Comparison of ENCODE assay signal across 26 mouse cellular contexts in the genomic region with DNA sequence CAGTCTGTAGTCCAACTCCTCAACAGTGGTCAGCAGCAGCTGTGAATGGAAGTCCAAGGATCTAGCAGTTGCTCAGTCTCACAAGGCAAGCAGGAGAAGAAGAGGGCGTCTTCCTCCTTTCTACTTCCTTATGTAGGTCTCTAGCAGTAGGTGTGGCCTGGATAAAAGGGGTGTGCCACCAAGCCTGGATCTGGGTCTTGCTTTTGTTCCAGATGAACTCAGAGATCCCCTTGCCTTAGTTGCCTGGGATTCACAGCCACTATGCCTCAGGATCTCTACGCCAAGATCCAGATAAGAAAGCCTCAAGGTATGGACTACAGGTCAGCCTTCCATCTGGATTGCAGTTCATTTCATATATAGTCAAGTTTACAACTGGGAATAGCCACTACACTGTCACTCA. TPM values are rescaled to one million over a fixed set of nuclear protein-coding genes. Genes with fewer than 3 reads are reported as not detected.
DNase-seq lines count a peak whose midpoint lies in the region; ATAC-seq and TF ChIP-seq lines count a peak whose summit lies in the region.
"Had no signal": no experiment of that assay in that cellular context is flagged by ENCODE, and none has a peak within 500 bp of the region (broad histone marks: within the 10 kb centered on the region; RNA-seq: fewer than 3 reads in every experiment).

A gene (minus strand): TSS at position 101 of the 400 bp plus-strand sequence.

- H3K9ac ChIP-seq in heart, embryonic 13.5 days, result no peak within 1 kb of the TSS
- H3K9ac ChIP-seq in heart, adult 2 months (ENCODE audit: low read depth, low read length), result no peak within 1 kb of the TSS
- H3K9ac ChIP-seq in CH12.LX (ENCODE audit: insufficient read depth, low read depth), result peak within 1 kb of the TSS; percentile 95
- H3K9ac ChIP-seq: forebrain, embryonic 13.5 days; hindbrain, embryonic 12.5 days; hindbrain, embryonic 15.5 days had no signal

- no peak for TF ChIP-seq POLR2A in heart, adult 2 months (IDR thresholded peaks at IDR 0.05; ENCODE audit: insufficient read depth, low read depth, low read length)
- TF ChIP-seq POLR2A in CH12.LX (IDR thresholded peaks at IDR 0.05; ENCODE audit: low read depth, low read length), result 0 out of 2 replicates have a peak, but pooled peaks have one; percentile 40
- TF ChIP-seq POLR2A in cortical plate, adult 2 months (IDR thresholded peaks at IDR 0.05; ENCODE audit: extremely low read depth, insufficient read depth, low read length), result no peak
- no peak for TF ChIP-seq POLR2A in olfactory bulb, adult 2 months (IDR thresholded peaks at IDR 0.05; ENCODE audit: insufficient read depth, low read depth, low read length)

- no peaks in the 10 kb centered on the region for H3K36me3 ChIP-seq in heart, embryonic 13.5 days
- H3K36me3 ChIP-seq in heart, adult 2 months (ENCODE audit: control insufficient read depth, insufficient read depth, low read length), result no peaks in the 10 kb centered on the region
- peaks cover 2 to 9% of the 10 kb centered on the region in 2 experiments for H3K36me3 ChIP-seq in CH12.LX (replicated peaks in 1 of 2; ENCODE audit: control insufficient read depth in 1 of 2, insufficient read depth in 1 of 2, low read length in 1 of 2)
- H3K36me3 ChIP-seq: forebrain, embryonic 10.5 days; hindbrain, embryonic 12.5 days; hindbrain, embryonic 15.5 days had no signal

- no peak for DNase-seq in heart, adult 2 months
- peak; percentile 37 for DNase-seq in CH12.LX (ENCODE audit: extremely low read depth)
- DNase-seq in lung, adult 18-20 months, result no peak
- no peak for DNase-seq in thymus, postnatal 14 days
- no peak for DNase-seq in lung, postnatal 10 days
- DNase-seq: adrenal gland, adult 8-10 months; adrenal gland, postnatal 25 days; B cell, adult 2 months; cerebellum, adult 18-20 months; cerebellum, adult 9-10 months; cerebellum, postnatal 14 days; embryo, embryonic 11 days; gastrocnemius, adult 2 months; gastrocnemius, postnatal 14 days; heart, adult 11 months had no signal

- peaks cover 14% of the 10 kb centered on the region; the same call in 1 of the 2 replicates for H3K9me3 ChIP-seq in heart, embryonic 13.5 days
- no peaks in the 10 kb centered on the region for H3K9me3 ChIP-seq in CH12.LX (replicated peaks; ENCODE audit: low read length)
- H3K9me3 ChIP-seq: forebrain, embryonic 13.5 days; hindbrain, embryonic 15.5 days had no signal

- H3K4me2 ChIP-seq in heart, embryonic 13.5 days, result peak within 1 kb of the TSS; percentile 16; the same call in 1 of the 2 replicates
- H3K4me2 ChIP-seq in CH12.LX (ENCODE audit: insufficient read depth, low read depth, poor library complexity, severe bottlenecking), result peak within 1 kb of the TSS; percentile 50
- H3K4me2 ChIP-seq: forebrain, embryonic 13.5 days; heart, embryonic 11.5 days; hindbrain, embryonic 12.5 days; hindbrain, embryonic 15.5 days had no signal

- no peaks in the 10 kb centered on the region for H3K27me3 ChIP-seq in heart, embryonic 13.5 days (replicated peaks)
- H3K27me3 ChIP-seq in heart, adult 2 months (ENCODE audit: control insufficient read depth, insufficient read depth, low read length), result no peaks in the 10 kb centered on the region
- H3K27me3 ChIP-seq in CH12.LX (replicated peaks), result no peaks in the 10 kb centered on the region
- H3K27me3 ChIP-seq: forebrain, embryonic 13.5 days; hindbrain, embryonic 12.5 days; hindbrain, embryonic 15.5 days had no signal

- intact Hi-C loops in heart, adult 2 months (cut with DNase I), result no loop called here

- no peaks in the 10 kb centered on the region for H3K79me2 ChIP-seq in heart, adult 2 months (replicated peaks; ENCODE audit: control insufficient read depth, insufficient read depth, low read length)
- peaks cover 7% of the 10 kb centered on the region; the same call in 1 of the 2 replicates for H3K79me2 ChIP-seq in CH12.LX (replicated peaks; ENCODE audit: control insufficient read depth, extremely low read depth, insufficient read depth, poor library complexity, severe bottlenecking)

- no peak for TF ChIP-seq RAD21 in CH12.LX (IDR thresholded peaks at IDR 0.05; ENCODE audit: low read depth, low read length)

- in situ Hi-C loops in CH12.LX (cut with MboI; ENCODE audit: low pct_ligation_motif_present, low pct_unique_long_range_greater_than_20kb, low sequenced_read_pairs), result no loop called here

- ATAC-seq in heart, embryonic 13.5 days (ENCODE audit: extremely low read depth, insufficient number of reproducible peaks, low FRiP score, low TSS enrichment), result no peak
- ATAC-seq: activated CD4-positive, CD25-positive, alpha-beta regulatory T cell, adult 4 months; forebrain, embryonic 13.5 days; forebrain, embryonic 16.5 days; intestine, postnatal 0 days had no signal

- dilution Hi-C loops in CH12.LX (cut with MboI; ENCODE audit: extremely low pct_ligation_motif_present, extremely low pct_unique_long_range_greater_than_20kb, low sequenced_read_pairs), result no loop called here

- 65% methylated on average over 2 of the region's 2 CpGs for WGBS in heart, embryonic 13.5 days
- WGBS in heart, adult 2 months, result 78% methylated on average over 2 of the region's 2 CpGs
- WGBS in olfactory bulb, adult 2 months, result 88% methylated on average over 2 of the region's 2 CpGs

- TF ChIP-seq EP300 in heart, adult 2 months (IDR thresholded peaks at IDR 0.05; ENCODE audit: insufficient read depth, low read depth, low read length), result no peak
- no peak for TF ChIP-seq EP300 in CH12.LX (IDR thresholded peaks at IDR 0.05; ENCODE audit: low read length)

- no peak within 1 kb of the TSS for H3K4me3 ChIP-seq in heart, embryonic 13.5 days
- H3K4me3 ChIP-seq in heart, adult 2 months, result no peak within 1 kb of the TSS
- H3K4me3 ChIP-seq in CH12.LX (replicated peaks in 1 of 3; ENCODE audit: low read depth in 2 of 3, low read length in 2 of 3, poor library complexity in 1 of 3), result peak within 1 kb of the TSS; percentile 59 to 72 (median 69)
- no peak within 1 kb of the TSS for H3K4me3 ChIP-seq in cortical plate, adult 2 months (ENCODE audit: insufficient read depth, low read length)
- H3K4me3 ChIP-seq in olfactory bulb, adult 2 months (ENCODE audit: insufficient read depth, low read depth, low read length), result no peak within 1 kb of the TSS
- H3K4me3 ChIP-seq: forebrain, embryonic 10.5 days; forebrain, embryonic 13.5 days; gastrocnemius, adult 2 months; hindbrain, embryonic 12.5 days; hindbrain, embryonic 15.5 days had no signal

- TF ChIP-seq CTCF in heart, adult 2 months (IDR thresholded peaks at IDR 0.05), result no peak
- TF ChIP-seq CTCF in CH12.LX (conservative IDR thresholded peaks at IDR 0.05 in 1 of 2, IDR thresholded peaks at IDR 0.05 in 1 of 2; ENCODE audit: low read depth in 2 of 2, low read length in 2 of 2), result no peak
- TF ChIP-seq CTCF in cortical plate, adult 2 months (IDR thresholded peaks at IDR 0.05; ENCODE audit: extremely low read depth, insufficient read depth, low read length), result no peak
- TF ChIP-seq CTCF in olfactory bulb, adult 2 months (IDR thresholded peaks at IDR 0.05; ENCODE audit: insufficient read depth, low read depth, low read length), result no peak

- no peaks in the 10 kb centered on the region for H3K4me1 ChIP-seq in heart, embryonic 13.5 days
- no peaks in the 10 kb centered on the region for H3K4me1 ChIP-seq in heart, adult 2 months (ENCODE audit: control insufficient read depth, insufficient read depth, low read length)
- peaks cover 5 to 13% of the 10 kb centered on the region in 2 experiments for H3K4me1 ChIP-seq in CH12.LX (ENCODE audit: control insufficient read depth in 1 of 2, insufficient read depth in 2 of 2)
- no peaks in the 10 kb centered on the region; the same call in 1 of the 2 replicates for H3K4me1 ChIP-seq in cortical plate, adult 2 months (ENCODE audit: control insufficient read depth, insufficient read depth, low read length)
- H3K4me1 ChIP-seq in olfactory bulb, adult 2 months (ENCODE audit: control insufficient read depth, insufficient read depth, low read length), result peaks cover 7% of the 10 kb centered on the region
- H3K4me1 ChIP-seq: forebrain, embryonic 10.5 days; forebrain, embryonic 13.5 days; hindbrain, embryonic 12.5 days; hindbrain, embryonic 15.5 days had no signal

- H3K27ac ChIP-seq in heart, embryonic 13.5 days (replicated peaks), result no peak within 1 kb of the TSS
- H3K27ac ChIP-seq in heart, adult 2 months, result no peak within 1 kb of the TSS
- H3K27ac ChIP-seq in CH12.LX (ENCODE audit: insufficient read depth, low read depth), result no peak within 1 kb of the TSS; the same call in 1 of the 2 replicates
- peak within 1 kb of the TSS; percentile 79 for H3K27ac ChIP-seq in cortical plate, adult 2 months (ENCODE audit: insufficient read depth, low read length)
- peak within 1 kb of the TSS; percentile 94 for H3K27ac ChIP-seq in olfactory bulb, adult 2 months (ENCODE audit: insufficient read depth, low read depth, low read length)
- H3K27ac ChIP-seq: forebrain, embryonic 10.5 days; forebrain, embryonic 13.5 days; gastrocnemius, adult 2 months; hindbrain, embryonic 12.5 days; hindbrain, embryonic 15.5 days had no signal

TF ChIP-seq in CH12.LX, 34 proteins besides CTCF, POLR2A, EP300 and RAD21:
- TF ChIP-seq NELFE (IDR thresholded peaks at IDR 0.05; ENCODE audit: low read depth, low read length) (0 out of 2 replicates have a peak, but pooled peaks have one; percentile 32), ELF1 (IDR thresholded peaks at IDR 0.05; ENCODE audit: low read depth, low read length) (0 out of 2 replicates have a peak, but pooled peaks have one; percentile 42), TBP (conservative IDR thresholded peaks at IDR 0.05; ENCODE audit: low read depth, low read length) (peak; percentile 84), ZMIZ1 (IDR thresholded peaks at IDR 0.05; ENCODE audit: low read depth, low read length) (no peak)

RNA-seq across cellular contexts. Expression of the gene that starts here (rescaled TPM):
- not detected in 2 replicates for polyA plus RNA-seq in heart, embryonic 13.5 days (2015; fragmentation: Nextera tagmentation; extraction: Ambion mirVana)
- under 1 TPM in 1 of 2 experiments, not detected in 1; 0.13 TPM for total RNA-seq in heart, adult 2 months (2021)
- polyA plus RNA-seq in heart, adult 2 months (2012; rRNA removed), result not detected in 2 replicates
- total RNA-seq in CH12.LX (2012; rRNA removed) (68.3 and 96.7 TPM in 2 replicates), CH12.LX (2014; rRNA removed) (120 and 132 TPM in 2 replicates)
- polyA plus RNA-seq in CH12.LX (2012; ENCODE audit: insufficient read length, low read depth), result 133 and 183 TPM in 2 replicates
- polyA plus RNA-seq in cortical plate, adult 2 months (2012; rRNA removed), result 4.3 and 6.4 TPM in 2 replicates
- not detected in 2 replicates for polyA plus RNA-seq in olfactory bulb, adult 2 months (2012; ENCODE audit: insufficient read depth, insufficient read length, low replicate concordance, missing spikeins)
- total RNA-seq: adrenal gland, adult 8-10 months; adrenal gland, postnatal 25 days; gastrocnemius, adult 2 months; gastrocnemius, postnatal 14 days had no signal
- polyA plus RNA-seq: activated CD4-positive, CD25-positive, alpha-beta regulatory T cell, adult 4 months; forebrain, embryonic 10.5 days; forebrain, embryonic 13.5 days; forebrain, embryonic 16.5 days; hindbrain, embryonic 12.5 days; hindbrain, embryonic 15.5 days had no signal

Comparison
In these comparisons a context has a peak if more than half of its experiments do, and no peak if none do; other contexts are left out.
1. RNA of the gene that starts here (total RNA-seq): 68.3 to 132 TPM in CH12.LX; 0.13 TPM in heart, adult 2 months; every median in the first group is over 10 times any median in the second.
2. RNA of the gene that starts here (polyA plus RNA-seq): 133 to 183 TPM in CH12.LX; 4.3 to 6.4 TPM in cortical plate, adult 2 months, not detected in heart, embryonic 13.5 days, not detected in heart, adult 2 months and not detected in olfactory bulb, adult 2 months; every median in the first group is over 10 times any median in the second.
3. H3K27ac ChIP-seq: peak in cortical plate, adult 2 months (single experiment) and olfactory bulb, adult 2 months (single experiment); none in heart, embryonic 13.5 days (single experiment), heart, adult 2 months (single experiment) and CH12.LX (single experiment).
4. H3K4me3 ChIP-seq: peak in CH12.LX (3 of 3); none in heart, embryonic 13.5 days (single experiment), heart, adult 2 months (single experiment), cortical plate, adult 2 months (single experiment) and olfactory bulb, adult 2 months (single experiment).